Mouse (Mus musculus) megakaryocyte, embryonic 14.5 days (primary cell): ENCODE results near the gene Gm9508. TPM values are rescaled to one million over a fixed set of nuclear protein-coding genes. Genes with fewer than 3 reads are reported as not detected.
"Not testable (repeated sequence)": the region's sequence is repeated elsewhere in the genome, so short reads cannot be mapped to it uniquely, and the experiment has no call there.

ENCODE experiments used
- H3K27me3 ChIP-seq: replicated peaks from 2 replicates; pipeline ENCODE3; 2012; ENCODE audit warnings: inconsistent platforms
- H3K36me3 ChIP-seq: replicated peaks from 2 replicates; pipeline ENCODE3; 2012; ENCODE audit warnings: low read length, inconsistent platforms, mixed read lengths
- H3K4me1 ChIP-seq: 2 replicates; pipeline ENCODE4 v1.6.1; 2012; ENCODE audit warnings: inconsistent platforms
- H3K4me3 ChIP-seq: replicated peaks from 2 replicates; pipeline ENCODE3; 2012; ENCODE audit warnings: moderate library complexity, mild to moderate bottlenecking, inconsistent platforms
- H3K9me3 ChIP-seq: 2 replicates; pipeline ENCODE4 v1.6.1; 2012; ENCODE audit warnings: inconsistent platforms
- FLI1 ChIP-seq: IDR thresholded peaks from 2 replicates; pipeline ENCODE4 v1.6.1; 2012; ENCODE audit warnings: low read length, inconsistent platforms, mixed read lengths
- GATA1 ChIP-seq: IDR thresholded peaks from 3 replicates; pipeline ENCODE4 v1.6.1; 2012; ENCODE audit warnings: mixed read lengths, low read length, inconsistent platforms, borderline replicate concordance
- polyA plus RNA-seq: library from polyadenylated mRNA; stranded (reverse); fragments of >175 nt; gene quantifications from 2 replicates; pipeline ENCODE4 v1.2.3, GENCODE M21; 2012; ENCODE audit warnings: low replicate concordance; ENCODE audit not compliant: insufficient read depth

Gene Gm9508
- polyA plus RNA-seq, 1 experiment = not detected

DNA sequence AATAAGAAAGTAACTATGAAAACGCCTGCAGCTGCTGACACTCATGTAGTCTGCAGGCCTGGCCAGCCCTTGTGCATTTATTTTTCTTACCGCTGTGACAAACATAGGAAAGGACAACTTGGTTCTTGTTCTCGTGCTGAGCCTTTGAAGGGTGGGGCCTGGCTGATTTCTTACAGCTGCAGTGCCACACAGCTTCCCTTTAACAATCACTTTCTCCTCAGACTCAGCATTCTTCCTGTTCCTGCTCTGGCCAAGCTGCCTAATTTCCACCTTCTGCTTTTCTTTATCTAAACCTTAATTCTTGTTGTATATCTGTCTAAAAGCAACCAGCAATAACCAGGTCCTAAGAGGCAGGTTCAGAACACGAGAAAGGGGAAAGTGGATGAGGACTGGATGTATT, 16.7 kb upstream of the Gm9508 start:
- Histone ChIP-seq H3K4me3 (no peak overlapping the region), H3K4me1 (peaks cover 11% of the 10 kb centered on the region), H3K9me3 (peaks cover 9% of the 10 kb centered on the region), H3K27me3 (peaks cover 42% of the 10 kb centered on the region), H3K36me3 (no peaks in the 10 kb centered on the region)
- TF ChIP-seq GATA1 (no peak), FLI1 (no peak)

DNA sequence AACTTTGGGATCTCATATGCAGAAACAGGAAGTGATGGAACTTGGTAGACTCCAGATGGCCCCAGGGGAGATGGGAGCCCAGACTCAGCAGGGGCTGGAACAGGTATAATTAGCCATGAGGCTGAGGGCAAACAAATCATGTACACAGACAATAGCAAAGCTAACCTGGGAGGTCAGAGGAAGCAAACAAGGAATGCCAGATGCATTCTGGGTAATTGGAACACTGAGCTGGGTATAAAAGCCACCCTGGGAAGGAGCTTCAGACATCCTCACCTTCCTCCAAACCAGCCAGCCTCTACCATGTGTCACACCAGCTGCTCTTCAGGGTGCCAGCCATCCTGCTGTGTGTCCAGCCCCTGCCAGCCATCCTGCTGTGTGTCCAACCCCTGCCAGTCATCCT, 14.1 kb upstream of the Gm9508 start, which contains the start of gene Gm10024:
TSS of gene Gm10024 (plus strand) at position 301 of the 400 bp plus-strand sequence.
- H3K36me3 ChIP-seq, H3K4me3 ChIP-seq: not testable (repeated sequence)
- Histone ChIP-seq H3K9me3 (peaks cover 15% of the 10 kb centered on the region), H3K4me1 (peaks cover 27% of the 10 kb centered on the region), H3K27me3 (peaks cover 49% of the 10 kb centered on the region)

DNA sequence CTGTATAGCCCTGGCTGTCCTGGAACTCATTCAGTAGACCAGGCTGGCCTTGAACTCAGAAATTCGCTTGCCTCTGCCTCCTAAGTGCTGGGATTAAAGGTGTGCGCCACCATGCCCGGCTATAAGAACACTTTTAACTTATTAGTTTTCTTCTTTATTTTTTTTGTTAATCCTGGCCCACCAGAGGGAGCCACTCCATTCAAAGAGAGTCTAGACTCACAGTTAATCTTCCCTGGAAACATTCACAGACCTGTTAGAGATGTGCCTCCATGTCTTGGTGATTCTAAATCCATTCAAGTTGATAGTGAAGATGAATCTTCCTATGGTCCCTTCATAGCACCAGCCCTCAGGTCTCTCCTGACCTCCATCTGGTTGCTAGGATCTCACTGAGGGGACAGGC, 12.8 kb upstream of the Gm9508 start:
- H3K9me3 ChIP-seq = peaks cover 16% of the 10 kb centered on the region
- no peak overlapping the region for H3K4me3 ChIP-seq
- H3K36me3 ChIP-seq = no peaks in the 10 kb centered on the region
- TF ChIP-seq GATA1 = no peak
- TF ChIP-seq FLI1 = no peak
- H3K27me3 ChIP-seq = peaks cover 54% of the 10 kb centered on the region
- H3K4me1 ChIP-seq = peaks cover 27% of the 10 kb centered on the region

DNA sequence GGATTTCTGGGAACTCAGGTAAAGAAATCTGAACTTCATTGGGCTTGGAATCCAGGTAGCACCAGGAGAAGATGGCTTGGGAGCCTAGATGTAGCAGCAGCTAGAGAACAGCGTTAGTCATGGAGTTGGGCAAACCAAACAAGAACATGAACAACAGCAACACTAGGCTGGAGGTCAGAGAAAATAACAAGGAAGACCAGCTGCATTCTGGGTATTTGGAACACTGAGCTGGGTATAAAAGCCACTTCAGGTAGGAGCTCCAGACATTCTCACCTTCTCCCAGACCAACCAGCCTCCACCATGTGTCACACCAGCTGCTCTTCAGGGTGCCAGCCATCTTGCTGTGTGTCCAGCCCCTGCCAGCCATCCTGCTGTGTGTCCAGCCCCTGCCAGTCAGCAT, 9.3 kb upstream of the Gm9508 start, which contains the start of gene Gm10272:
TSS of gene Gm10272 (plus strand) at position 301 of the 400 bp plus-strand sequence.
- Histone ChIP-seq H3K36me3 (no peaks in the 10 kb centered on the region), H3K4me1 (peaks cover 16% of the 10 kb centered on the region), H3K4me3 (peak within 1 kb of the TSS; percentile 42), H3K9me3 (peaks cover 23% of the 10 kb centered on the region), H3K27me3 (peaks cover 42% of the 10 kb centered on the region)
- TF ChIP-seq GATA1 = no peak
- TF ChIP-seq FLI1 = no peak

DNA sequence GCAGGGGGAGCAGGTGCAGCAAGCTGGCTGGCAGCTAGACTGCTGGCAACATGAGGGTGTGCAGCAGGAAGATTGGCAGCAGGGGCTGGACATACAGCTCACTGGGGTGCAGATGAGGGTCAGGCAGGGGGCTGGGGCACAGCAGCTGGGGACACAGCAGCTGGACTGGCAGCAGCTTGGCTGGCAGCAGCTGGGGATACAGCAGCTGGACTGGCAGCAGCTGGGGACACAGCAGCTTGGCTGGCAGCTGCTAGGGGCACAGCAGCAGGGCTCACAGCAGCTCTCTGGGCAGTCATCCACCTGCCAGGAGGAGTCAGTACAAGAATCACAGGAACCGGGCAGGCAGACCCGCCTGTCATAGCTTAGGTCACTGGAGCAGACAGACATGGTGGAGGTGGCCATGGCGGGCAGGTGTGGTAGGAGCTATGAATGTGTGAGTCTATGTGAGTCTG, 6.7 kb downstream of the Gm9508 start, which contains the start of gene Gm19402:
TSS of gene Gm19402 (minus strand) at position 402 of the 452 bp plus-strand sequence.
- H3K27me3 ChIP-seq = peaks cover 88% of the 10 kb centered on the region
- not testable (repeated sequence) for H3K4me1 ChIP-seq, H3K9me3 ChIP-seq, H3K36me3 ChIP-seq, H3K4me3 ChIP-seq

DNA sequence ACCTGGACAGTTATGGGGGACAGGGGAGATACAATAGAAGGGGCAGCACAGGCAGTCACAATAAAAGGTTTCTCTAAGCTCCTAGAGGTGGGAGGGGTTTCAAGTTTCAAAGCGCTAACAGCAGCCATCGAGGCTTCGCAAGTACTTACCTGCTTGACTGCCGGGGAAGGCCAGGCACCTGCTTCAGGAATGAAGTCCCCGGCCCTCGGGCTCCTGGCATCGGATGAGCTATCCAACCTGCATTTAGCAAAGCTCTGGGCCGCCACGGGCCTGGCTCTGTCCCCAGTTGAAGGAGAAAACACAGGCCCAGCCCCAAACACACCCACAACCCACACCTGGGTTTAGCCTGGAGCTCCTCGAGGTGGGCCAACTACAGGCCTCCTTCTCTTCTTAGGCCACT, 10.0 kb downstream of the Gm9508 start:
- Histone ChIP-seq H3K4me1 (no peaks in the 10 kb centered on the region; the same call in 1 of the 2 replicates), H3K4me3 (no peak overlapping the region), H3K9me3 (no peaks in the 10 kb centered on the region), H3K36me3 (no peaks in the 10 kb centered on the region), H3K27me3 (peaks cover 90% of the 10 kb centered on the region)
- TF ChIP-seq FLI1 (no peak), GATA1 (no peak)

DNA sequence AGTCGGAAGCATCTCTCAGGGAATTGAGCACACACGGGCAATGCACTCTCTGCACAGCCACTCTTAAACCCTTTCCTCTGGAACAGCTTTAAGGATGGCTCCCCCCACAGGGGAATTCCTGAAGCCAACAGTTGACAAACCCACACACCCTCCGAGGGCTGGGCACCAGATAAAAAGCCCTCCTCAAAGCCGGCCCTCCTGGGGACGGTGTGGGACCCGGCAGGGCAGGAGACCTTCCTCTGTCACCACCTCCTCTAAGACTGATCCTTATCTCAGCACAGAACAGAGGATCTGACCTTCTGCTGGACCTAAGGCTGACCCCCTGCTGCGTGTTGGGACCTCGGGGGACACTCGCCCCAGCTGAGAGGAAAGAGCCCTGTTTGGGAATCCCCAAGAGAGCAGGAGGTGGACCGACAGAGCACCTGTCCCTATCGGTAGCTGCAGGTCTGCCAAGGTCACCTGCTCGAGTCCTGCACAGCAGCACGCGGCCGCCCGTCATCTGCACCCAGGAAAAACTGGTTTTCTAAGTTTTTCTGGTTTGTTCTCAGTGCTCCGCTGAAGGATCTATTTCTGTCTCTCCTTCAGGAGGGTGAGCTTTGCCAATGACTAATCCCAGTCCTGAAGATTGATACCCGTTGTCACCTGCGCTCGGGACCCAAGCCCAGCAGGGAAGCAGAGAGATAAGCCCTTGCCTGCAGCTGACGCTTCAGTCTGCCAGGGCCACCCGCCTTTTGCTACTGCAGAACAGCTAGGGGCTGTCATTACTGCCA, 11.0 kb downstream of the Gm9508 start, which contains the start of gene Tspear:
TSS of gene Tspear (plus strand) at position 675 of the 770 bp plus-strand sequence.
- TF ChIP-seq GATA1 (no peak), FLI1 (no peak)
- Histone ChIP-seq H3K36me3 (no peaks in the 10 kb centered on the region), H3K9me3 (no peaks in the 10 kb centered on the region), H3K27me3 (peaks cover 84% of the 10 kb centered on the region), H3K4me1 (no peaks in the 10 kb centered on the region; the same call in 1 of the 2 replicates), H3K4me3 (no peak within 1 kb of the TSS)

DNA sequence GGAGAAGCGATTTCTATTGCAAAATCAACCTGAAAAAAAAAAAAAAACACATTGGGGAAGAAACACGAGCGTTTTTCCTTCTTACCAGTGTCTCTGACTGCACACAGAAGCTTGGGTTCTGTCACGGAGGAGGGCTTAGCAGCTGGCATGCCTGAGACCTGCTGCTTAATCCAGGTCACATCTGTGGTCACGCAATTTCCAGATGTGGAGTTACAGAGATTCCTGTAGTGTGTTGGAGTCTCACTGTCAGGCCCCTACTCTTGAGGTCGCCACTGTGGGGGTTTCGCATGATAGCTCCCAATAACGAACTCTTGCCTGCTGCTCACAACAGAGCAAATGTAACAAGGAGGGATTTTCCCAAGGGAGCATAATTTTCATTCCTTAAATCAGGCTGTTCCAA, 12.9 kb downstream of the Gm9508 start:
- Histone ChIP-seq H3K27me3 (peaks cover 82% of the 10 kb centered on the region), H3K36me3 (no peaks in the 10 kb centered on the region), H3K9me3 (no peaks in the 10 kb centered on the region), H3K4me1 (no peaks in the 10 kb centered on the region), H3K4me3 (no peak overlapping the region)
- no peak for TF ChIP-seq FLI1
- no peak for TF ChIP-seq GATA1

DNA sequence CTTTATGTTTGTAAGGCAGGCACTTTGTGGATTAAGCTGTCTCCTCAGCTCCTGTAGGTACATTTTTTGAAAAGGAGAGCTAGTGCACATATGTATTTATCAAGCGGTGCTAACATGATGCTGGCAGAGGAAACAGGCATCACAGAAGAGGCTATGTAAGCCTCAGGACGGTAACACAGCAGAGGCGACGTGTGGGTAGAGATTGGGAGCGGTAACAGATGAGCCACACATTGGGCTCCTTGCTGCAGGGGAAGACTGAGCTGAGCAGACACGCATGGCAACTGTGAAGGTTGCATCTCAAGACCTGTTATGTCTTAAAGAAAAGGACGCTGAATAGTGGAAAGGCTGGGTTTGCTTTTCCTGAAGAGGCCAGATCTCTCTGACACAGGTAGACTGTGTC, 14.0 kb downstream of the Gm9508 start:
- no peak overlapping the region for H3K4me3 ChIP-seq
- peaks cover 4% of the 10 kb centered on the region for H3K9me3 ChIP-seq
- H3K27me3 ChIP-seq = peaks cover 80% of the 10 kb centered on the region
- H3K36me3 ChIP-seq = no peaks in the 10 kb centered on the region
- TF ChIP-seq FLI1 = no peak
- TF ChIP-seq GATA1 = no peak
- peaks cover 3% of the 10 kb centered on the region; the same call in 1 of the 2 replicates for H3K4me1 ChIP-seq

DNA sequence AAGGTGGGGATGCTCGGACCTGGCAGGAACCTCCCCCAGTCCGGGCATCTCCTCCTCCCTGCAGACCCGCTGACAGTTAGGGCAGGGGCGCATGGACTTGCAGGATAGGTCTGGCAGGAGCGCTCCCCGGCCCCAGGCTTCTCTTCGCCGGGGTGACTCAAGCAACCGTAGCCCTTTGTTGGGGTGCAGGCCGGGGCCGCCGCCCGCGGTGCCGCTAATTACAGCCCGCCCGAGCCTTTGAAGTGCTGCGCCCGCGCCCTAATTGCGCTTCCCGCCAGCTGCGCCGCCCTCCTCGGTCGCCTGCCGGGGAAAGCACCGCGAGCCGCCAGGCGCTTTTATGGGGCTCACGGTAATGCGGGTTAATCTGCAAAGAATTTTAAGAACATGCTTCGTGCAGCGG, 19.5 kb downstream of the Gm9508 start:
- TF ChIP-seq FLI1 (no peak), GATA1 (no peak)
- no peaks in the 10 kb centered on the region for H3K36me3 ChIP-seq
- peaks cover 8% of the 10 kb centered on the region for H3K9me3 ChIP-seq
- H3K4me3 ChIP-seq = no peak overlapping the region
- H3K4me1 ChIP-seq = peaks cover 10% of the 10 kb centered on the region; the same call in 1 of the 2 replicates
- H3K27me3 ChIP-seq = peaks cover 75% of the 10 kb centered on the region
